Mouse (Mus musculus) adrenal gland, postnatal 4 days (tissue): ENCODE results near the gene Olfr761. TPM values are rescaled to one million over a fixed set of nuclear protein-coding genes. Genes with fewer than 3 reads are reported as not detected.
"Not testable (repeated sequence)": the region's sequence is repeated elsewhere in the genome, so short reads cannot be mapped to it uniquely, and the experiment has no call there.

Experiments
- DNase-seq, 2 experiments: peaks; one replicate each; pipeline ENCODE4 v3.0.0; 2021 to 2022; ENCODE audit warnings: low spot score in 2 of 2, mixed read lengths in 2 of 2
- long read RNA-seq, 2 experiments: library from polyadenylated mRNA; stranded (forward); transcript quantifications; one replicate each; pipeline ENCODE4 v2.0.0; 2021
- total RNA-seq, 2 experiments: library from RNA; stranded (reverse); gene quantifications; 2 replicates each; pipeline ENCODE4 v1.2.3; 2021

The Olfr761 gene
- total RNA-seq = not detected
- long read RNA-seq, experiment 1 = 0 reads
- long read RNA-seq, experiment 2 = 0 reads

- no peak for DNase-seq
Observed at GRCm38 (mm10) chr17:37952979-37953378, at the start of gene Olfr761. Olfr761 (minus strand) TSS chr17:37953079.

- no peak for DNase-seq
Observed at GRCm38 (mm10) chr17:37995635-37996307, 42.9 kb upstream of the Olfr761 start.

- no peak for DNase-seq
Observed at GRCm38 (mm10) chr17:37990453-37990961, 37.6 kb upstream of the Olfr761 start.

- DNase-seq = no peak
Observed at GRCm38 (mm10) chr17:37973591-37973990, 20.7 kb upstream of the Olfr761 start.

GRCm38 (mm10) chr17:37920248-37920647 lies 32.6 kb downstream of the Olfr761 start, which contains the start of gene Olfr128:
Olfr128 (plus strand) TSS chr17:37920548.
- no peak for DNase-seq

GRCm38 (mm10) chr17:37906821-37907220 lies 46.1 kb downstream of the Olfr761 start:
- DNase-seq = not testable (repeated sequence)

Other genes starting within 250 kb of the Olfr761 start
- gene Olfr120, start 231.3 kb downstream of the Olfr761 start, total RNA-seq = not detected
- gene Olfr121, start 204.2 kb downstream of the Olfr761 start, total RNA-seq = not detected
- not detected for gene Olfr122, start 184.5 kb downstream of the Olfr761 start, total RNA-seq
- gene Olfr123, start 159.6 kb downstream of the Olfr761 start, total RNA-seq = not detected
- not detected for gene Olfr124, start 153.2 kb downstream of the Olfr761 start, total RNA-seq
- not detected for gene Olfr125, start 120.1 kb downstream of the Olfr761 start, total RNA-seq
- not detected for gene Olfr126, start 105.6 kb downstream of the Olfr761 start, total RNA-seq
- gene Olfr127, start 52.6 kb downstream of the Olfr761 start, total RNA-seq = not detected
- gene Olfr128, start 32.5 kb downstream of the Olfr761 start, total RNA-seq = not detected
- not detected for gene Olfr129, start 107.0 kb upstream of the Olfr761 start, total RNA-seq
- gene Olfr130, start 110.8 kb upstream of the Olfr761 start, total RNA-seq = not detected
- gene Olfr131, start 135.6 kb upstream of the Olfr761 start, total RNA-seq = not detected
- gene Olfr132, start 181.4 kb upstream of the Olfr761 start, total RNA-seq = not detected
- gene Olfr133, start 192.2 kb upstream of the Olfr761 start, total RNA-seq = not detected
- not detected for gene Olfr134, start 218.3 kb upstream of the Olfr761 start, total RNA-seq